Mouse (Mus musculus) midbrain, embryonic 14.5 days (tissue): ENCODE measurements around the gene Nudt13. TPM values are rescaled to one million over a fixed set of nuclear protein-coding genes. Genes with fewer than 3 reads are reported as not detected.
"Not testable (repeated sequence)": the region's sequence is repeated elsewhere in the genome, so short reads cannot be mapped to it uniquely, and the experiment has no call there.

Experiments
- ATAC-seq: fragments of 200-750 bp; cut with Nextera tagmentation; 2 replicates; pipeline ENCODE4 v1.8.0; 2017; ENCODE audit warnings: moderate number of reproducible peaks, moderate library complexity; ENCODE audit not compliant: low FRiP score, low TSS enrichment
- DNase-seq: peaks from one replicate; pipeline ENCODE4 v3.0.0-alpha.2; 2015
- H3K27ac ChIP-seq: fragments of 300-500 bp; sonication (generic); replicated peaks from 2 replicates; pipeline ENCODE4 v1.5.1; 2014; ENCODE audit warnings: mild to moderate bottlenecking, low read depth, low read length, moderate library complexity
- H3K27me3 ChIP-seq: fragments of 300-500 bp; sonication (generic); 2 replicates; pipeline ENCODE4 v1.6.1; 2014; ENCODE audit warnings: low read length, control low read depth, mixed read lengths; ENCODE audit not compliant: control insufficient read depth, insufficient read depth
- H3K36me3 ChIP-seq: fragments of 300-500 bp; sonication (generic); 2 replicates; pipeline ENCODE4 v1.6.1; 2014; ENCODE audit warnings: low read length, control low read depth; ENCODE audit not compliant: control insufficient read depth, insufficient read depth
- H3K4me1 ChIP-seq: fragments of 300-500 bp; sonication (generic); 2 replicates; pipeline ENCODE4 v1.6.1; 2014; ENCODE audit warnings: mild to moderate bottlenecking, antibody characterized with exemption, low read length, control low read depth; ENCODE audit not compliant: control insufficient read depth, insufficient read depth
- H3K4me2 ChIP-seq: fragments of 300-500 bp; sonication (generic); 2 replicates; pipeline ENCODE4 v1.6.1; 2014; ENCODE audit warnings: mild to moderate bottlenecking, low read length, moderate library complexity
- H3K4me3 ChIP-seq: fragments of 300-500 bp; sonication (generic); replicated peaks from 2 replicates; pipeline ENCODE4 v1.5.1; 2014; ENCODE audit warnings: low read depth, low read length
- H3K9ac ChIP-seq: fragments of 300-500 bp; sonication (generic); replicated peaks from 2 replicates; pipeline ENCODE4 v1.6.1; 2014; ENCODE audit warnings: mild to moderate bottlenecking, low read length, moderate library complexity
- H3K9me3 ChIP-seq: fragments of 300-500 bp; sonication (generic); 2 replicates; pipeline ENCODE4 v1.6.1; 2016; ENCODE audit warnings: low read length, control low read depth, mixed read lengths; ENCODE audit not compliant: control insufficient read depth
- WGBS: fragments of 180-500 bp; shearing (Covaris S2); extraction: QIAGEN DNeasy Blood & Tissue Kit; methylation state at CpG from one replicate; pipeline ENCODE4 v1.1.7; 2014; 5-methylcytosine and 5-hydroxymethylcytosine counted together
- polyA plus RNA-seq: library from polyadenylated mRNA; unstranded; fragments of >200 nt; fragmentation: Nextera tagmentation; extraction: Ambion mirVana; gene quantifications from 2 replicates; pipeline ENCODE4 v1.2.1, GENCODE M21; 2014

Gene Nudt13
- polyA plus RNA-seq, 1 experiment from 2014 or later: 10.7 TPM

GRCm38 (mm10) chr14:20268421-20268820, 26.1 kb upstream of the Nudt13 start:
- no peak for DNase-seq
- whole genome bisulfite sequencing: 87% methylated on average over 6 of the region's 6 CpGs
- H3K4me2 ChIP-seq: no peak overlapping the region
- no peak overlapping the region for H3K4me3 ChIP-seq
- no peaks in the 10 kb centered on the region for H3K36me3 ChIP-seq
- H3K27ac ChIP-seq: no peak overlapping the region
- no peak overlapping the region for H3K9ac ChIP-seq
- H3K9me3 ChIP-seq: no peaks in the 10 kb centered on the region
- no peaks in the 10 kb centered on the region for H3K4me1 ChIP-seq
- no peaks in the 10 kb centered on the region for H3K27me3 ChIP-seq
- no peak for ATAC-seq

GRCm38 (mm10) chr14:20269082-20269809, 25.3 kb upstream of the Nudt13 start, which contains the start of gene Kcnk16:
TSS of gene Kcnk16 (minus strand) at chr14:20269199.
- DNase-seq (no peak), ATAC-seq (no peak)
- H3K27me3 ChIP-seq: no peaks in the 10 kb centered on the region
- H3K9me3 ChIP-seq: 0 out of 2 replicates have a peak, but pooled peaks cover 3% of the 10 kb centered on the region
- no peaks in the 10 kb centered on the region for H3K4me1 ChIP-seq
- no peak within 1 kb of the TSS for H3K4me3 ChIP-seq
- WGBS: 72% methylated on average over 6 of the region's 6 CpGs
- H3K9ac ChIP-seq: no peak within 1 kb of the TSS
- H3K4me2 ChIP-seq: no peak within 1 kb of the TSS
- H3K27ac ChIP-seq: no peak within 1 kb of the TSS
- H3K36me3 ChIP-seq: no peaks in the 10 kb centered on the region

GRCm38 (mm10) chr14:20291391-20291790, 3.1 kb upstream of the Nudt13 start:
- Histone ChIP-seq H3K4me1 (peaks cover 7% of the 10 kb centered on the region), H3K4me3 (no peak overlapping the region), H3K36me3 (no peaks in the 10 kb centered on the region), H3K27ac (no peak overlapping the region), H3K9me3 (no peaks in the 10 kb centered on the region), H3K4me2 (no peak overlapping the region), H3K9ac (no peak overlapping the region), H3K27me3 (no peaks in the 10 kb centered on the region)
- ATAC-seq: no peak
- DNase-seq: no peak
- 51% methylated on average over 4 of the region's 4 CpGs for WGBS

- no peaks in the 10 kb centered on the region for H3K36me3 ChIP-seq
- H3K27me3 ChIP-seq: no peaks in the 10 kb centered on the region
- no peak overlapping the region for H3K27ac ChIP-seq
- peak overlapping the region; percentile 57 for H3K4me2 ChIP-seq
- DNase-seq (no peak), ATAC-seq (no peak)
- peak overlapping the region; percentile 39; the same call in 1 of the 2 replicates for H3K9ac ChIP-seq
- no peaks in the 10 kb centered on the region for H3K9me3 ChIP-seq
- 52% methylated on average over 8 of the region's 8 CpGs for WGBS
- H3K4me1 ChIP-seq: peaks cover 7% of the 10 kb centered on the region
- peak overlapping the region; percentile 50 for H3K4me3 ChIP-seq
Observed at GRCm38 (mm10) chr14:20294947-20295346, 450 bp downstream of the Nudt13 start.

GRCm38 (mm10) chr14:20297616-20298015, 3.1 kb downstream of the Nudt13 start:
- H3K9me3 ChIP-seq: no peaks in the 10 kb centered on the region
- no peaks in the 10 kb centered on the region for H3K36me3 ChIP-seq
- no peak overlapping the region for H3K4me2 ChIP-seq
- no peak overlapping the region for H3K27ac ChIP-seq
- peaks cover 7% of the 10 kb centered on the region for H3K4me1 ChIP-seq
- WGBS: 85% methylated on average over 3 of the region's 3 CpGs
- no peak overlapping the region for H3K9ac ChIP-seq
- ATAC-seq (no peak), DNase-seq (no peak)
- no peaks in the 10 kb centered on the region for H3K27me3 ChIP-seq
- H3K4me3 ChIP-seq: no peak overlapping the region

- 91% methylated on average over 3 of the region's 3 CpGs for WGBS
- H3K9me3 ChIP-seq: no peaks in the 10 kb centered on the region
- H3K9ac ChIP-seq: no peak overlapping the region
- no peak overlapping the region for H3K4me3 ChIP-seq
- no peaks in the 10 kb centered on the region for H3K36me3 ChIP-seq
- no peak overlapping the region for H3K4me2 ChIP-seq
- ATAC-seq: no peak
- H3K4me1 ChIP-seq: peaks cover 7% of the 10 kb centered on the region
- no peak for DNase-seq
- H3K27ac ChIP-seq: no peak overlapping the region
- no peaks in the 10 kb centered on the region for H3K27me3 ChIP-seq
Observed at GRCm38 (mm10) chr14:20298131-20298530, 3.6 kb downstream of the Nudt13 start.

- not testable (repeated sequence) for H3K27me3 ChIP-seq, DNase-seq, H3K4me3 ChIP-seq, H3K9ac ChIP-seq, ATAC-seq, H3K27ac ChIP-seq, H3K4me2 ChIP-seq, H3K4me1 ChIP-seq, H3K9me3 ChIP-seq
- WGBS: 75% methylated on average over 2 of the region's 2 CpGs
- H3K36me3 ChIP-seq: peaks cover 19% of the 10 kb centered on the region
Observed at GRCm38 (mm10) chr14:20305085-20305484, 10.6 kb downstream of the Nudt13 start.

GRCm38 (mm10) chr14:20315137-20315536, 20.6 kb downstream of the Nudt13 start:
- no peaks in the 10 kb centered on the region for H3K9me3 ChIP-seq
- no peak overlapping the region for H3K4me3 ChIP-seq
- H3K4me2 ChIP-seq: no peak overlapping the region
- DNase-seq (no peak), ATAC-seq (no peak)
- H3K27me3 ChIP-seq: no peaks in the 10 kb centered on the region
- H3K27ac ChIP-seq: no peak overlapping the region
- 86% methylated on average over 1 of the region's 1 CpGs for WGBS
- H3K4me1 ChIP-seq: no peaks in the 10 kb centered on the region
- peaks cover 33% of the 10 kb centered on the region for H3K36me3 ChIP-seq
- H3K9ac ChIP-seq: no peak overlapping the region

- H3K4me3 ChIP-seq: no peak overlapping the region
- 75% methylated on average over 3 of the region's 3 CpGs for WGBS
- H3K27ac ChIP-seq: no peak overlapping the region
- no peaks in the 10 kb centered on the region for H3K4me1 ChIP-seq
- DNase-seq (peak; percentile 57), ATAC-seq (no peak)
- no peak overlapping the region for H3K9ac ChIP-seq
- H3K36me3 ChIP-seq: peaks cover 56% of the 10 kb centered on the region
- no peaks in the 10 kb centered on the region for H3K9me3 ChIP-seq
- H3K27me3 ChIP-seq: no peaks in the 10 kb centered on the region
- no peak overlapping the region for H3K4me2 ChIP-seq
Observed at GRCm38 (mm10) chr14:20319420-20319819, 24.9 kb downstream of the Nudt13 start.
